Mouse (Mus musculus) midbrain, embryonic 14.5 days (tissue): ENCODE measurements around the gene Zswim3. TPM values are rescaled to one million over a fixed set of nuclear protein-coding genes. Genes with fewer than 3 reads are reported as not detected.

Experiments
- ATAC-seq: fragments of 200-750 bp; cut with Nextera tagmentation; 2 replicates; pipeline ENCODE4 v1.8.0; 2017; ENCODE audit warnings: moderate number of reproducible peaks, moderate library complexity; ENCODE audit not compliant: low FRiP score, low TSS enrichment
- DNase-seq: peaks from one replicate; pipeline ENCODE4 v3.0.0-alpha.2; 2015
- H3K27ac ChIP-seq: fragments of 300-500 bp; sonication (generic); replicated peaks from 2 replicates; pipeline ENCODE4 v1.5.1; 2014; ENCODE audit warnings: mild to moderate bottlenecking, low read depth, low read length, moderate library complexity
- H3K27me3 ChIP-seq: fragments of 300-500 bp; sonication (generic); 2 replicates; pipeline ENCODE4 v1.6.1; 2014; ENCODE audit warnings: low read length, control low read depth, mixed read lengths; ENCODE audit not compliant: control insufficient read depth, insufficient read depth
- H3K36me3 ChIP-seq: fragments of 300-500 bp; sonication (generic); 2 replicates; pipeline ENCODE4 v1.6.1; 2014; ENCODE audit warnings: low read length, control low read depth; ENCODE audit not compliant: control insufficient read depth, insufficient read depth
- H3K4me1 ChIP-seq: fragments of 300-500 bp; sonication (generic); 2 replicates; pipeline ENCODE4 v1.6.1; 2014; ENCODE audit warnings: mild to moderate bottlenecking, antibody characterized with exemption, low read length, control low read depth; ENCODE audit not compliant: control insufficient read depth, insufficient read depth
- H3K4me2 ChIP-seq: fragments of 300-500 bp; sonication (generic); 2 replicates; pipeline ENCODE4 v1.6.1; 2014; ENCODE audit warnings: mild to moderate bottlenecking, low read length, moderate library complexity
- H3K4me3 ChIP-seq: fragments of 300-500 bp; sonication (generic); replicated peaks from 2 replicates; pipeline ENCODE4 v1.5.1; 2014; ENCODE audit warnings: low read depth, low read length
- H3K9ac ChIP-seq: fragments of 300-500 bp; sonication (generic); replicated peaks from 2 replicates; pipeline ENCODE4 v1.6.1; 2014; ENCODE audit warnings: mild to moderate bottlenecking, low read length, moderate library complexity
- H3K9me3 ChIP-seq: fragments of 300-500 bp; sonication (generic); 2 replicates; pipeline ENCODE4 v1.6.1; 2016; ENCODE audit warnings: low read length, control low read depth, mixed read lengths; ENCODE audit not compliant: control insufficient read depth
- WGBS: fragments of 180-500 bp; shearing (Covaris S2); extraction: QIAGEN DNeasy Blood & Tissue Kit; methylation state at CpG from one replicate; pipeline ENCODE4 v1.1.7; 2014; 5-methylcytosine and 5-hydroxymethylcytosine counted together
- polyA plus RNA-seq: library from polyadenylated mRNA; unstranded; fragments of >200 nt; fragmentation: Nextera tagmentation; extraction: Ambion mirVana; gene quantifications from 2 replicates; pipeline ENCODE4 v1.2.1, GENCODE M21; 2014

Zswim3 gene
- polyA plus RNA-seq, 1 experiment from 2014 or later, result 15.6 TPM

- Histone ChIP-seq H3K27ac (no peak overlapping the region), H3K27me3 (no peaks in the 10 kb centered on the region), H3K4me2 (no peak overlapping the region), H3K9me3 (no peaks in the 10 kb centered on the region), H3K4me1 (peaks cover 5% of the 10 kb centered on the region), H3K4me3 (no peak overlapping the region), H3K36me3 (peaks cover 43% of the 10 kb centered on the region), H3K9ac (no peak overlapping the region)
- ATAC-seq, result no peak
- DNase-seq, result no peak
- WGBS, result 96% methylated on average over 15 of the region's 15 CpGs
These were observed 36.9 kb upstream of the Zswim3 start for GRCm38 (mm10) chr2:164767812-164768540.

- H3K36me3 ChIP-seq, result peaks cover 35% of the 10 kb centered on the region
These were observed 35.5 kb upstream of the Zswim3 start, which contains the start of gene Ube2c for GRCm38 (mm10) chr2:164769258-164770037. Gene Ube2c, plus strand, starts transcription at chr2:164769898.

GRCm38 (mm10) chr2:164770279-164770678 is 34.6 kb upstream of the Zswim3 start:
- H3K4me1 ChIP-seq, result peaks cover 5% of the 10 kb centered on the region
- H3K9ac ChIP-seq, result peak overlapping the region; percentile 54
- 4% methylated on average over 15 of the region's 15 CpGs for WGBS
- H3K4me2 ChIP-seq, result peak overlapping the region; percentile 98
- no peak overlapping the region for H3K27ac ChIP-seq
- no peaks in the 10 kb centered on the region for H3K27me3 ChIP-seq
- H3K9me3 ChIP-seq, result no peaks in the 10 kb centered on the region
- peak overlapping the region; percentile 68 for H3K4me3 ChIP-seq
- peaks cover 28% of the 10 kb centered on the region for H3K36me3 ChIP-seq
- ATAC-seq (no peak), DNase-seq (no peak)

More at GRCm38 (mm10) chr2:164769258-164770037, 35.5 kb upstream of the Zswim3 start, which contains the start of gene Ube2c:
- Histone ChIP-seq H3K27me3 (no peaks in the 10 kb centered on the region), H3K9ac (peak within 1 kb of the TSS; percentile 54), H3K4me1 (peaks cover 5% of the 10 kb centered on the region), H3K4me3 (peak within 1 kb of the TSS; percentile 68), H3K4me2 (peak within 1 kb of the TSS; percentile 98), H3K27ac (no peak within 1 kb of the TSS), H3K9me3 (no peaks in the 10 kb centered on the region)
- peak; percentile 99 for DNase-seq
- peak; percentile 99 for ATAC-seq
- 2% methylated on average over 53 of the region's 53 CpGs for WGBS

GRCm38 (mm10) chr2:164771123-164771522 is 33.8 kb upstream of the Zswim3 start:
- DNase-seq, result no peak
- 80% methylated on average over 8 of the region's 8 CpGs for WGBS
- H3K9ac ChIP-seq, result no peak overlapping the region

GRCm38 (mm10) chr2:164773229-164773988 is 31.5 kb upstream of the Zswim3 start:
- 82% methylated on average over 14 of the region's 14 CpGs for WGBS
- DNase-seq (no peak), ATAC-seq (no peak)
- Histone ChIP-seq H3K4me1 (peaks cover 5% of the 10 kb centered on the region), H3K36me3 (no peaks in the 10 kb centered on the region), H3K9me3 (no peaks in the 10 kb centered on the region), H3K4me3 (no peak overlapping the region), H3K4me2 (no peak overlapping the region), H3K27me3 (no peaks in the 10 kb centered on the region), H3K9ac (no peak overlapping the region), H3K27ac (no peak overlapping the region)

More at GRCm38 (mm10) chr2:164771123-164771522, 33.8 kb upstream of the Zswim3 start:
- Histone ChIP-seq H3K27ac (no peak overlapping the region), H3K9me3 (no peaks in the 10 kb centered on the region), H3K36me3 (peaks cover 20% of the 10 kb centered on the region), H3K4me2 (peak overlapping the region; percentile 98), H3K4me1 (peaks cover 5% of the 10 kb centered on the region), H3K27me3 (no peaks in the 10 kb centered on the region), H3K4me3 (peak overlapping the region; percentile 68; the same call in 1 of the 2 replicates)
- no peak for ATAC-seq

GRCm38 (mm10) chr2:164773989-164774364 is 30.9 kb upstream of the Zswim3 start:
- peaks cover 5% of the 10 kb centered on the region for H3K4me1 ChIP-seq
- DNase-seq, result no peak
- no peak overlapping the region for H3K4me3 ChIP-seq
- no peak for ATAC-seq
- 89% methylated on average over 5 of the region's 5 CpGs for WGBS
- no peaks in the 10 kb centered on the region for H3K27me3 ChIP-seq
- H3K4me2 ChIP-seq, result no peak overlapping the region
- no peaks in the 10 kb centered on the region for H3K36me3 ChIP-seq
- no peak overlapping the region for H3K27ac ChIP-seq
- H3K9ac ChIP-seq, result no peak overlapping the region
- no peaks in the 10 kb centered on the region for H3K9me3 ChIP-seq

- H3K4me2 ChIP-seq, result no peak overlapping the region
- H3K4me1 ChIP-seq, result no peaks in the 10 kb centered on the region
- ATAC-seq (no peak), DNase-seq (no peak)
- H3K9ac ChIP-seq, result no peak overlapping the region
- no peaks in the 10 kb centered on the region for H3K27me3 ChIP-seq
- H3K36me3 ChIP-seq, result no peaks in the 10 kb centered on the region
- H3K9me3 ChIP-seq, result no peaks in the 10 kb centered on the region
- no peak overlapping the region for H3K4me3 ChIP-seq
- H3K27ac ChIP-seq, result no peak overlapping the region
- WGBS, result 91% methylated on average over 6 of the region's 6 CpGs
These were observed 28.8 kb upstream of the Zswim3 start for GRCm38 (mm10) chr2:164776130-164776529.

- Histone ChIP-seq H3K36me3 (no peaks in the 10 kb centered on the region), H3K9ac (no peak overlapping the region), H3K4me1 (no peaks in the 10 kb centered on the region), H3K27me3 (no peaks in the 10 kb centered on the region), H3K27ac (no peak overlapping the region), H3K4me2 (no peak overlapping the region), H3K4me3 (no peak overlapping the region), H3K9me3 (no peaks in the 10 kb centered on the region)
- ATAC-seq (no peak), DNase-seq (no peak)
- WGBS, result 73% methylated on average over 17 of the region's 17 CpGs
These were observed 28.1 kb upstream of the Zswim3 start for GRCm38 (mm10) chr2:164776801-164777200.
